Mouse (Mus musculus): ENCODE measurements around the gene 4930568D16Rik.

4930568D16Rik gene

GRCm38 (mm10) chr2:35342605-35343004, 24.9 kb downstream of the 4930568D16Rik start:
- no peak for DNase-seq (ENCODE audit: low spot score)

GRCm38 (mm10) chr2:35338707-35339106, 28.8 kb downstream of the 4930568D16Rik start:
- DNase-seq (ENCODE audit: low spot score) = no peak

GRCm38 (mm10) chr2:35338036-35338435, 29.5 kb downstream of the 4930568D16Rik start:
- no peak for DNase-seq (ENCODE audit: low spot score)

- no peak for DNase-seq (ENCODE audit: low spot score)
These were observed 30.1 kb downstream of the 4930568D16Rik start for GRCm38 (mm10) chr2:35337419-35337818.

DNA sequence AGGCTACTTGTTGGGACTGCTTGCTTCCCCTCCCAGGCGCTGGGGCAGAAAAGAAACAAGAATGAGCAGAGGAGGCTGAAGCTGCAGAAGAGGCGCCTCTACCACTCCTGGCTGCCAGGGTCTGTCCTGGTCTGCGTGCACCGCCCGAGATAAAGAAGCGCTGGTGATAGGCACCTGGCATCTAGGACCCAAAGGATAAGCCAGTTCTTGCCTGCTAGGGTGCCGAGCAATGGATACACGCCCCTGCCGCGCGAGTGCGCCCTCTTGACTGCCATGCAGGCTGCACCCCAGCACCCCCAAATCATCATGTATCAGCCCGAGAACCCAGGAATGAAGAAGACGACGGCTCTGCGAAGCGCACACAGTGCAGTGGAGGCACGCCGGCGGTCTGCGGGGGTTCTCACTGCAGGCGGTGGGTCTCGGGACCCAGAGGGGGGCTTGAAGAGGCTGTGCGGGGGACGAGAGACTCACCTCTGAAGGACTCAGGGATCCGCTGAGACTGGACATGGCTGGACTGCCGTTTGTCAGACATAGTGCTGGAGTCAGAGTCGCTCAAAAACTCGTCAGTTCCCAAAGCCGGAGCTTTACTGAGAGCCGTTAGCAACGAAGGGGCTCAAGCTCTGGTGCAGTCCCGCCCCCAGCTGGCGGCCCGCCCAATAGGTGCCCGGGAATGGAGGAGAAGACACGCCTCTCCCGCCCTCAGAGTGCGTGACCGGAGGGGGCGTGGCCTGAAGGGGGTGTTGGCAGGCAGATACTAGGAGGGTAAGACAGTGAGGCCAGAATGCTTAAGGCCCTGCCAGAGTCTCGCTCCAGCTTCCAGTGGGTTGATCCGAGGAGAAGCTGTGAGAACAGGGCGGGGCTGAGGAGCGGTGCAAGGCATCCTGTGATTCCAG, 30.9 kb downstream of the 4930568D16Rik start, which contains the start of gene Stom:
TSS of gene Stom (minus strand) at position 589 of the 893 bp plus-strand sequence.
- peak; percentile 100 for DNase-seq (ENCODE audit: low spot score)

DNA sequence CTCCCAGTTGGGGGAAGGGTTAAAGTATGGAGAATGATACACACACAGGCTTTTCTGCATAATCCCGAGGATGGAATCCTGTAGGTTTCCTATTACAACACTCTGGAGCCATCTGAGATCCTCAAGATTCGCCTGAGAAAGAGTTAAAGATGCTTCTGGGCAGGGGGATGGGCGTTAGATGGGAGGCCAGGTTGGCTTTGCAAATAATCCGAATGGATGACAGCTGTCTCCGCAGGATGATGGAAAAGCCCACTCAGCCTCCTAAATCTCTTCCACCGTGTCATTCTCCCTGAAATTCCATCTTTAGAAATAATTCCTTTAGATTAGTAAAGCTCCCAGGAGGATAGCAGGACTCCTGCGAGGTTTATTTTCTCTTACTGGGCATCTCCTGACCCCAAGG, 31.9 kb downstream of the 4930568D16Rik start:
- no peak for DNase-seq (ENCODE audit: low spot score)

GRCm38 (mm10) chr2:35333670-35334069, 33.9 kb downstream of the 4930568D16Rik start:
- no peak for DNase-seq (ENCODE audit: low spot score)

DNA sequence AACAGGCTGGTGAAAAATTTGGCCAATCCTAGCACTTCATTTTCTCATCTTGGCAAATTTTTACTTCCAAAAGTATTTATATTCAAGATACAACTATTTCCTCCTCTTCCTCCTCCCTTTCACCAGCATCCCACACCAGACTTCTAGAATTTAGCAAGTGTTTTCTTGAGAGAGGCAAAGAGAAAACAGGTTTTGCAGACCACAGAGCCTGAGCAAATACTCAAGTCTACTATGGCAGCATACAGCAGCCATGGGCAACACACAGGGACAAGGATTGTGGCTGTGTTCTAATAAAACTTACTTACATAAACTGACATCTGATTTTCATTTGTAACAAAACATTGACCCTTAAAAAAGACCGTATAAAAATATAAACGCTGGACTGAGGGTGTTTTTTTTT, 36.3 kb downstream of the 4930568D16Rik start:
- no peak for DNase-seq (ENCODE audit: low spot score)

- no peak for DNase-seq (ENCODE audit: low spot score)
These were observed 38.5 kb downstream of the 4930568D16Rik start for GRCm38 (mm10) chr2:35329061-35329460.

- no peak for DNase-seq (ENCODE audit: low spot score)
These were observed 39.3 kb downstream of the 4930568D16Rik start for GRCm38 (mm10) chr2:35328064-35328792.

DNA sequence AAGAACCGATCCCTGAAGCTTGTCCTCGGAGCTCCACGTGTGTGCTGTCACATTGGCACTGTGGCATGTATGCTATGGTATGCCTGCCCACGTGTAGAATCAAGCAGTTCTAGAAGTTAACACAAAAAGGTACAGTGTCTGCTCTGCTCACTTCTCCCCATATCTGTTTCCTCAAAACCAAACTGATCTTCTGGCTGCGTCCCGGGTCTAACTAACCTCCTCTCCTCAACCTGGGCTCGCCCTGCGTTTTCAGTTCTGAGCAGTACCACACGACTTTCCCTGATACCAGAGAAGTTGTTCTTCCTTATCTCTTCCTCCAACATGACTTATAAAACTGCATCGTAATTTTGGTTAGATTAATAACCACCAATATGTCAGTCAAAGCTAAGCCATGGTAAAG, 39.9 kb downstream of the 4930568D16Rik start:
- no peak for DNase-seq (ENCODE audit: low spot score)

DNA sequence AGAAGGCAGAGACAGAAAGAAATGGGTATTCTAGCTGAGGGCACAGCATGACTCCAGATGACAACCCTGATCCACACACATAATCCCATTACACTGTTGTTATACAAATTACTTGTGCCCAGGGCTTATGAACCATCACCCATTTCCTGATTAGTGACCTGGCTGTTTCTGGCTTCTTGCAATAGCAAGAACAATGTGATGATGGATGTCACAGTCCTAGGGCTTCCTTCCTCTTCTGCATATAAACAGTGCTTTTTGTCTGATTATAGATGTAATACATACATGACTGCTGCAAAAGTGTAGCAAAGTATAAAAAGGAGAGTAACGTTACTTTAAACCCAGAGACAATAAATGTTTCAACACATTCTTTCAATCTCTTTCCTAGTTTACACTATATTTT, 40.6 kb downstream of the 4930568D16Rik start:
- DNase-seq (ENCODE audit: low spot score) = no peak

DNA sequence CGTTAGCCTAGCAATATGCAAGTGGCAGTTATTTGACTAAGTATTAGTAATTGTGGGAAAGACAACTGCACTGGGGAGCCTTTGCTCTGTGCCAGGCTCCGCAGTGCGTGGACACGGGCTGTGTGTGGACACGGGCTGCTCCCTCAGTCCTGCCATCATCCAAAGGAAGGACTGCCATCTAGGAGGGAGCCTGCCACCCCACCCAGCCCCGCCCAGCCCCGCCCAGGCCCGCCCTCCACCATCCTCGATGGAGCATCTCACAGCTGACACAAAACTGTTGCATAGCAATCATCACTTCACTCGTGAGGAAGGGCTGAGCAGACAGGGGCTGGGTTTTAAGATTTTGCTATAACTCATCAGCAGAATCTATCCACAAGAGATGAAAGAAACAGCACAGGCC, 41.6 kb downstream of the 4930568D16Rik start:
- DNase-seq (ENCODE audit: low spot score) = no peak

GRCm38 (mm10) chr2:35322404-35323164, 44.9 kb downstream of the 4930568D16Rik start:
- peak; percentile 42 for DNase-seq (ENCODE audit: low spot score)

- DNase-seq (ENCODE audit: low spot score) = no peak
These were observed 47.1 kb downstream of the 4930568D16Rik start for GRCm38 (mm10) chr2:35320399-35320798.

GRCm38 (mm10) chr2:35318405-35318804, 49.1 kb downstream of the 4930568D16Rik start:
- DNase-seq (ENCODE audit: low spot score) = no peak

DNA sequence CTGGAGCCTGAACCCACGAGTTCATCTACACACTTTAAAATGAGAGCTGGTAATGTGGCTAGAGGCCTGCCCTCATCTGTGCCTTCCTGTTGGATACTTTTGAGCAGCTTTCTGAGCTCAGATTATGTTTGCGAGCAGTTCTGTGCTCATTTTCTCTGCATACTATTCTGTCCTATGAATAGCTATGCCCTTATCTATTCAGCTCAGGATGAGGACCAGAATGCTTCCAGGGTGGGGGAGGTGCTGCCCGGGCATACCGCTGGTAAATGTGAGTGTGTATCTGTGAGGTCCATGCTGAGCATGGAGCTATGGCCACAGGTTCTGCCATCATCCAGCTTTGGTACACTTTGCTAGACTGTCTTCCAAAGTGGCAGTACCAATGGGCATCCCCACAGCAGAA, 49.9 kb downstream of the 4930568D16Rik start:
- no peak for DNase-seq (ENCODE audit: low spot score)

DNA sequence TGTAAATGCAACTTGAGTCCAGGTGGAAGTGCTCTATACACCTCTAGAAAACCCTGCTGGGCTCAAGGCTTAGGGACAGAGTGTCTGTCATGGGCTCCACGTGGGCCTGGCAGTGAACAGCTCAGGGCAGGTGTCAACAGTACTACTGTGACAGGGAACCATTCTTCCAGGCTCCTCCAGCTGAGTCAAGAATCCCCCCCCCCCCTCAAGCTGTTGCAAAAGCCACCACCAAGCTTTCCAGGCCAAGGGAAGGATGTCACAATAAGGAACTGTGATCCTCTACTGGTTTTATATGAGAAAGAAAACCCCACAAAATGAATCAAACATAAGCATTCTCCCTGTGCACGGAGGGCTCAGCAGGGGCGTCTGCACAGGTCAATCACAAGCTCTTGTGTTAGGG, 53.2 kb downstream of the 4930568D16Rik start:
- DNase-seq (ENCODE audit: low spot score) = no peak

DNA sequence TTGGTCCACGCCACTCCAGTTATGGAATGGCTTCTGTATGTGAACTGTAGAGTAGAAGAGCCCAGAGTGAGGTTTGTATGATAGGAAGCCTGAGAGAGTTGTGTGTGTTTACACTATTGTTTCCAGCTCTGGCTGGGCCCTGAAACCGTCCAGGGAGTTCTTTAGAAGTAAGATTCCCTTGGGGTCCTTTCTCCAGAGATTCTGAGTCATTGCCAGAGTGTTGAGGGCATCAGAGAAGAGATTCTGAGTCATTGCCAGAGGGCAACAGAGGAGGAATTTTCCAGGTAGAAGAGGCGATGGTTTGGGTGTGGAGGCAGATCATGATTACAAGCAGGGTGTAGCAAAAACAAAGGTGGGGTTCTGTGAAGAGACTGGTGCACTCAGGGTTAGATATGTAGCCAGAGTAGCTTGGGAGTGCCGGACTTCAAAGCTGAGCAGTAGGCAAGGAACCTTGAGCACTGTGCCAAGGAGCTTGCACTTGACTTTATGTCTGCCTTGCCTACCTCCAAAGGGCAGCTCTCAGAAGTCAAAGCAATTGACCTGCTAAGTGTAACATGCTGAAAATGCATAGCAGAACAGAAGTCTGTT, 57.5 kb downstream of the 4930568D16Rik start:
- DNase-seq (ENCODE audit: low spot score) = no peak

GRCm38 (mm10) chr2:35308166-35308565, 59.4 kb downstream of the 4930568D16Rik start:
- no peak for DNase-seq (ENCODE audit: low spot score)
